Mouse (Mus musculus) neural tube, embryonic 10.5 days (tissue): ENCODE data around the gene Slc6a20b.

ENCODE experiments used
- DNase-seq: peaks from one replicate; pipeline ENCODE4 v3.0.0-alpha.2; 2017; ENCODE audit warnings: low spot score; ENCODE audit errors: extremely low spot score

Gene Slc6a20b

DNA sequence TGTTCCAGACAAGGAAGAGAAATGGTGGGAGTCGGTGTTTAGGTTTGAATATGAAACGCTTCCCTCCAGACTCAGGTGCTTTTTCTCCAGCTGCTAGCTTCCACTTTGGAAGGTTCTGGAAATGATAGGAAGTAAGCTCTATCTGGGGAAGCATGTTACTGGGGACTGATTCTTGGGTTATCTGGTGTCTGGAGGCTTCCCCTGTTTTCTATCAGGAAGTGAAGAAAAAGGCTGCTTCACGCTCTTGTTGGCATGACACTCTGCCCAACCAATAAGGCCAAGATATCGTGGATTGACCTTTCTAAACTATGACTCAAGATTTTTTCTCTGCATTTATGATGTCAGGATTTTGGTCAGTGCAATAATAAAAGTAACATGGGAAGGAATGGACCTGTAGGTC lies 37.2 kb downstream of the Slc6a20b start:
- no peak for DNase-seq

DNA sequence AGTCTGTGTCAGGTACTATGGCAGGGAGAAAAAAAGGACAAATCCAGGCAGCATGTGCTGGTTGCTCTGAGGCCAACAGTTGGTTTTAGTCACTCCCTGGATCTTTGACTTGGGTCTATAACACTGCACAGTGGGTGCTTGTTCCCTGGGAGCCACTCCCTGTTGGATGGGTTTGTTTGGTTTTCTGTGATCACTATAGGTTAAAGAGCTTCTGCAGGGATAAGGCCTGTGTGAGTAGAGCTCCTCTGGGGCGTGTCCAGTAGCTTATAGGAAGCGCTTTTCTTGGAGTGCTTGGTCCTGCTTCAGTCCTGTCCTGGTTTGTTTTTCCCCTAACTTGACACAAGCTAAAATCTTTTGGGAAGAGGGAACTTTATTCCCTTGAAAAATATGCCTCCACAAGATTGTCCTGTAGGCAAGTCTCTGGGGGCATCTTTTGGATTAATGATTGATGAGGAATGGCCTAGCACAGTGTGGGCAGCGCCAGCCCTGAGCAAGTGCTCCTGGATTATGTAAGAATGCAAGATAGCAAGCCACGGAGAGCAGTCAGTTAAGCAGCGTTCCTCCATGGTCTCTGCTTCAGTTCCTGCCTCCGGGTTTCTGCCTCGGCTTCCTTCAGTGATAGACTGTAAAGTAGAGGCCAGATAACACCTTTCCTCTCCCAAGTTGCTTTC lies 43.0 kb downstream of the Slc6a20b start:
- DNase-seq = no peak

DNA sequence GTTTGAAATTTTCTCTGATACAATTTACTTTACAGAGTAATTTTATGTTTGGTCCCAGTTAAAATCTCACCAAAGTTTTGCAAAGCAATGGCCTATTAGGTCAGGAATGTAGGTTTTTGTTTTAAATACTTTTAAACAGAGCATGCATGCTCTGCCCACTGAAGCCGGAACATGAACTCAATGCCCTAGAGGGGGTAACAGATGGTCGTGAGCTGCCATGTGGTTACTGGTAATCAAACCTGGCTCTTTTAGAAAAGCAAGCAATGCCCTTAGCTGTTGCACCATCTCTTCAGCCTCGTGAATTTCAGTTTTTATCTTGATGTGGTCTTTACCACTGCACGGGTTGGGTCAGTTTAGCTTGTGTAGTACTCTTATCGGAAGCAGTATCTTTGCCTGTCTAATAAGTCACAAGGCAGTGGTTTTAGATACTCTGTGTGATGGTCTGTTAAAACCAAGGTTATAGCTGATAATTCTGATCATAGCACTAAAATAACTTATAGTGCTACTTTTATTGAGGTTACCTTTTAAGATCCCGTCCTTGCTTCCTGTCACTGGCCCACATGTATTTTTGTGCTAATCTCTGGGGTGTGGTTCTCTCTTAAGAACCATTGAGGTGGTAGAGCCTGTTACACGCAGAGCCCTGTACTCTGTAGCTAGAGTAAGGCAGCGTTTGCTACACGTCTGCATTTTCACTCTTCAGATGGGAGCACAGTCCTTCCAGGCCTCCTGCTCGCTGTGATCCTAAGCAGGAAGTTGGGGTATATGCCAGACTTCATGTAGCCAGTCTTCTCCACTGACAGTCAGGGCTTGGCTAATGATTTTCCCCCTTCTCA lies 54.8 kb downstream of the Slc6a20b start:
- no peak for DNase-seq

DNA sequence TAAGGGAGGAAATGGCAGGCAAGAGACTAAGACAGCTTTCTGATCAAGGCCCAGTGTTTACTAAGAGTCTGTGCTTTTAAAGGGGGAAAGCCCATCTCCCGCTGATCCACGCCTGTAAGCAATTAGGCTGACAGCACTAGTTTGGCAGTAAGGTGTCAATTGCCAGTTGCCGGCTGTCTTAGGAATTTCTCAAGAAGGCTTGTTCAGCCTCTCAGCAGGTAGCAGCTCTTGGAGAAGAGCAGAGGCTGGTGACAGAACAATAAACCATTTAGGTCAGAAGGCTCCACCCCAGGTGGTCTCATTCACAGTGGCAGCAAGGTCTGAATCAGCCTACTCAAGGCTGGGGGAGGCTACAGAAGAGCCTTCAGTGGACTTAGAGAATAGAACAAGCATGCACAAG lies 77.8 kb downstream of the Slc6a20b start:
- DNase-seq = peak; percentile 30
